Mouse (Mus musculus) right cerebral cortex, postnatal 10 days (tissue): ENCODE results near the gene Gm16381.
"Not testable (repeated sequence)": the region's sequence is repeated elsewhere in the genome, so short reads cannot be mapped to it uniquely, and the experiment has no call there.

Source experiments
- DNase-seq, 2 experiments: peaks; one replicate each; pipeline ENCODE4 v3.0.0; 2021; ENCODE audit warnings: low spot score in 2 of 2

The Gm16381 gene

DNA sequence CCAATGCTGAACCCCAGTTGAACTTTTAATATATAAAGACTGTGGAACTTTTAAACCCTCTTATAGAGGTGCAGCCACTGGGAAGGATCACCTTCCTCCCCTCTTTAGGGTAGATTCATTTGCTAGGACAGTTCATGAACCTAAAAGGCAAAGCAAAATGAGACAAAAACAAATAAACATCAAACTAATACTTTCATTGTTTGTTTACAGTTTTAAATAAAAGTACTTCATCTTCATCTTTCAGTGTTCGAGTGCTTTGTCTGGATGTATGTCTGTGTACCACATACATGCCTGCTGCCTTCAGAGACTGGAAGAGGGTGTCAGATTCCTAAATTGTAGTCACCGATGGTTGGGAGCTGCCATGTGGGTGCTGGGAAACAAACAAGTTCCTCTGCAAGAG, at the start of gene Gm16381:
TSS of gene Gm16381 (minus strand) at position 101 of the 400 bp plus-strand sequence.
- not testable (repeated sequence) for DNase-seq

DNA sequence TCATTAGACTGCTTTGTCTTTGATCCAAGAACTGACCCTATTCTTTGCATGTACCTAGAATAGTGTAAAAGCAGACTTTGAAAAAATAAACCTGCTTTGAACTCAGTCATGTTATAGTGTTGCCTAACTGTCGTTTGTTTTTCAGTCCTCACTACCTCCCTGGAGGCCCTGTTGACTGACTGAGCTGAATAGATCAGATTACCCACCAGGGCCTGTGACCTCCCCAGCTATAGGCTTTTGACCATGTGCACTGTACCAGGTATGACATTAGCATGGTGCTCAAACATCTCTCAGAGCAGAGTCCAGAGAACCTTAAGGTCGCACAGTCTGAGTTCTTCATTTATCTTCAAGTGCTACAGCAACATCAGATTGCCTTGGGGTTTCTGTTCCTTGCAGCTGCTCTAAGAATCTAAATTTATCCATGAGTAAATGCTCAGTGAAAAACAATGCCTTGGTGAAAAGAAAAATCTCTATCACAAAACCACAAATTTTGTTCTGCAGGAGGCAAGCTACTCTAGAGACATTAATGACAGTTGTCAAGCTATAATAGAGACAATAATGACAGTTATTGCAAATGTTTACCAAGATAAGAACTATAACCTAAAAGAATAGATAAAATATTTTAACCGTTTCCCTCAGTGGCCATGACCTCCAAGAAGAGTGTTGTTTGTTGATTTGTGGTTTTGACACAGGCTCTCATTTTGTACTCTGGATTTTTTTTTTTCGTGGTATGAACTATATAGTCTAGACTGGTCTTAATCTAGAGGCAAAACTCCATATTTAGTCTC, 8.7 kb upstream of the Gm16381 start:
- not testable (repeated sequence) for DNase-seq

DNA sequence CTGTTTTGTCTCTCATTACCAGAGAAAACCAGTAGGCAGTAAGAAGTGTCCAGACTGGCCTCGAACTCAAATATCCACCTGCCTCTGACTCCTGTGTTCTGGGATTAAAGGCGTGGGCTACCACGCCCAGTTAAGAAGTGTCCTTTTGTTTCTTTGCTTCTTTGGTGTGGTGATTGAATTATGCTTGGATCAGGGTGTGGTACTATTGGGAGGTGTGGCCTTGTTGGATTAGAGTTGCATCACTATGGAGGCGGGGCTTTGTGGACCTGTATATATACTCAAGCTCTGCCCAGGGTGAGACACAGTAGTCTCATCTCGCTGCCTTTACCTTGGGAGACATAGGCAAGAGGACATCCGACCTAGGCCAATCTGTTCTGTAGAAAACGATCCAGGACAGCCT, 25.9 kb downstream of the Gm16381 start, which contains the start of gene Gm4027:
TSS of gene Gm4027 (plus strand) at position 301 of the 400 bp plus-strand sequence.
- not testable (repeated sequence) for DNase-seq

DNA sequence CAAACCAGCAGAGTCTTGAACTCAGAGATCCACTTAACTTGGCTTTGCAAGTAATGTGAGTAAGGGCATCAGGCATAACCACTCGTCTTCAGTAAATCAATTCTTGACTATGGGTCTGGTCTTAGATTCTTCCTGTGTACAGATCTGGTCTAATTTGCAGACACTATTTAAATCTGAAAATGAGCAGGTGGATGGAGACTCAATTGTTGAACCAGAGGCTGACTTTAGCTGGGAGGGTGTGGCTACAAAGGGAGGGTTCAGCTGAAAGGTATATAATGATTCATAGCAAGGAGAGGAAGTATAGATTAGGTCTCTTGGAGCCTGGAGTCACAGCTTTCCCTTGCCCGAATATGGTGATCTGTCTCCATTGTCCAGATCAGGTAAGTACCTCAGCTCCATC, 42.0 kb downstream of the Gm16381 start, which contains the start of gene Oog1:
TSS of gene Oog1 (plus strand) at position 301 of the 400 bp plus-strand sequence.
- DNase-seq, result not testable (repeated sequence)

GRCm38 (mm10) chr12:87601388-87601787, 43.0 kb downstream of the Gm16381 start:
- DNase-seq, result not testable (repeated sequence)
